Mouse (Mus musculus): Measurements from ENCODE around the gene Adgrg5.

DNA sequence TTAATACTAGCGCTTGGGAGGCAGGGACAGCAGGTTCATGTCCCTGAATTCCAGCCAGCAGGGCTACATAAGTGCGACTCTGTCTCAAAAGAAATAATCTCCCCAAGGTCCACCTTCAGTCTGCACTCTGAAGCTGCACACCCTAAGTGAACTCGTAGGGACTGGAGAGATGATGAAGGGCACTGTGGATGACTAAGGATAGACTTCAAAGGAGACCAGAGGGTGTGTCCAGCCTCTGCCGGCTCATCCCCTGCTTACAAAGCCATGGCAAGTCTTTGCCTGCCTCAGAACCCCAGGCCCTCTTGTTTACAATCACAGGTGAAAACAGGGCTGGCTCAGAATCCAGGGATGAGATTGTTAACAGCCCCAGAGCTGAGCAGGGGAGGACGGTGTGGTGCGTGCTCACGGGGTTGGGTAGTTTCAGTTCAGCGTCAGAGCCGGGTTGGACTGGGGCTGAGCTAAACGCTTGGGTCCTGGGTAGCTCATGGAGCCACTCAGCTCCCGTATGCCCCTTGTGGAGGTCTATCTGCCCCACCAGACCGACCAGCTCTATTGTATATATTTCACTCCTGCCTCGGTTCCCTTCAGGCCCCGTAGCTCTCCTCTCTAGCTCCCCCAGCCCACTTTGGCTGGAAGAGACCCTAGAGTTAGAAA is 35.0 kb upstream of the Adgrg5 start:
- TF ChIP-seq CTCF (IDR thresholded peaks at IDR 0.05; ENCODE audit: low read depth) = no peak
- TF ChIP-seq EP300 (IDR thresholded peaks at IDR 0.05; ENCODE audit: low read depth) = no peak

Data from liver, postnatal 0 days (tissue).